Mouse (Mus musculus) hindbrain, embryonic 12.5 days (tissue): ENCODE data around the gene Ddx19b. TPM values are rescaled to one million over a fixed set of nuclear protein-coding genes. Genes with fewer than 3 reads are reported as not detected.
"Not testable (repeated sequence)": the region's sequence is repeated elsewhere in the genome, so short reads cannot be mapped to it uniquely, and the experiment has no call there.

Experiments
- ATAC-seq: fragments of 200-750 bp; cut with Nextera tagmentation; 2 replicates; pipeline ENCODE4 v1.8.0; 2017; ENCODE audit warnings: moderate TSS enrichment; ENCODE audit not compliant: low FRiP score
- H3K27ac ChIP-seq: fragments of 300-500 bp; sonication (generic); 2 replicates; pipeline ENCODE4 v1.5.1; 2016; ENCODE audit warnings: mild to moderate bottlenecking
- H3K27me3 ChIP-seq: fragments of 300-500 bp; sonication (generic); 2 replicates; pipeline ENCODE4 v1.6.1; 2016; ENCODE audit warnings: mild to moderate bottlenecking
- H3K36me3 ChIP-seq: fragments of 300-500 bp; sonication (generic); 2 replicates; pipeline ENCODE4 v1.6.1; 2016; ENCODE audit warnings: mild to moderate bottlenecking
- H3K4me1 ChIP-seq: fragments of 300-500 bp; sonication (generic); 2 replicates; pipeline ENCODE4 v1.6.1; 2016
- H3K4me2 ChIP-seq: fragments of 300-500 bp; sonication (generic); replicated peaks from 2 replicates; pipeline ENCODE4 v1.6.1; 2016; ENCODE audit warnings: mild to moderate bottlenecking
- H3K4me3 ChIP-seq: fragments of 300-500 bp; sonication (generic); 2 replicates; pipeline ENCODE4 v1.5.1; 2016; ENCODE audit warnings: mild to moderate bottlenecking
- H3K9ac ChIP-seq: fragments of 300-500 bp; sonication (generic); 2 replicates; pipeline ENCODE4 v1.6.1; 2016; ENCODE audit warnings: mild to moderate bottlenecking, moderate library complexity
- H3K9me3 ChIP-seq: fragments of 300-500 bp; sonication (generic); replicated peaks from 2 replicates; pipeline ENCODE4 v1.6.1; 2016; ENCODE audit warnings: mild to moderate bottlenecking
- WGBS: fragments of 180-500 bp; shearing (Covaris S2); methylation state at CpG from one replicate; pipeline ENCODE4 v1.1.7; 2016; 5-methylcytosine and 5-hydroxymethylcytosine counted together
- polyA plus RNA-seq: library from polyadenylated mRNA; unstranded; fragments of >200 nt; fragmentation: Nextera tagmentation; extraction: Ambion mirVana; gene quantifications from 2 replicates; pipeline ENCODE4 v1.2.1, GENCODE M21; 2016

Gene Ddx19b
- polyA plus RNA-seq, 1 experiment from 2014 or later: 9.5 TPM

DNA sequence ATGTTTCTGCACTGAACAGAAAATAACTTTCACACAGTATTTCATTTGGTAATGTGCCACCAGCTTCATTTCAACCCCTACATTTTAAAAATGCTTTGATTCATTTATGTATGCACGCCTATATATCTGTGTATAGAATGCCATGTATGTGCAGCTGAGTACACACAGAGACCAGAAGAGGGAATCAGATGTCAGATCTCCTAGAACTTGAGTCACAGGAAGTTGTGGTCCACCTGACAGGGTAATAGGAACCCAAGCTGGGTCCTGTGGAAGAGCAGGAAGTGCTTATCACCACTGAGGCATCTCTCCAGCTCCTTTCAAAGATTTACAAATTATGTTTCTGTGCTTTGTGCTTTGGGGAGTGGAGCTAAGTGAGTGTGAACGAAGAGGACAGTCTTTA, 50.2 kb downstream of the Ddx19b start:
- Histone ChIP-seq H3K4me2 (no peak overlapping the region), H3K9ac (no peak overlapping the region), H3K27ac (no peak overlapping the region), H3K4me3 (no peak overlapping the region), H3K27me3 (no peaks in the 10 kb centered on the region), H3K4me1 (no peaks in the 10 kb centered on the region), H3K36me3 (peaks cover 70% of the 10 kb centered on the region), H3K9me3 (no peaks in the 10 kb centered on the region)
- no peak for ATAC-seq
- 94% methylated on average over 2 of the region's 2 CpGs for WGBS

DNA sequence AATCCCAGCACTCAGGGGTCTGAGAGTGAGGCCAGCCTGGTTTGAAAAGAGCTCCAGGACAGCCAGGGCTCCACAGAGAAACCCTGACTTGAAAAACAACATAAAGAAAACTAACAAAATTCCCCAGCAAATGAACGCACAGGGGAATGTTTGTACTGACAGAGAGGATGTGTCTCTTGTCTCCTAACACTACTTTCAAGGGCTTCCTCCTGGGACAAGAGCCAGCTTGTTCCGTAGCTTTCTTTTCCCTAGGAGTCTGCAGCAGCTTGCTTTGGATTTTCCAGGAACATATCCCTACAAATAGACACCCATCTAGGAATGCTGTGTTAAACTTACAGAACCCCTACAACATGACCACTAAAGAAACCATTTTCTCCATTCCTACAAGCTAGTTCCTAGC, 53.6 kb downstream of the Ddx19b start:
- H3K9ac ChIP-seq, H3K9me3 ChIP-seq, ATAC-seq, H3K4me1 ChIP-seq, H3K27ac ChIP-seq, H3K4me3 ChIP-seq, H3K27me3 ChIP-seq, H3K4me2 ChIP-seq: not testable (repeated sequence)
- 92% methylated on average over 2 of the region's 2 CpGs for WGBS
- peaks cover 65% of the 10 kb centered on the region for H3K36me3 ChIP-seq

DNA sequence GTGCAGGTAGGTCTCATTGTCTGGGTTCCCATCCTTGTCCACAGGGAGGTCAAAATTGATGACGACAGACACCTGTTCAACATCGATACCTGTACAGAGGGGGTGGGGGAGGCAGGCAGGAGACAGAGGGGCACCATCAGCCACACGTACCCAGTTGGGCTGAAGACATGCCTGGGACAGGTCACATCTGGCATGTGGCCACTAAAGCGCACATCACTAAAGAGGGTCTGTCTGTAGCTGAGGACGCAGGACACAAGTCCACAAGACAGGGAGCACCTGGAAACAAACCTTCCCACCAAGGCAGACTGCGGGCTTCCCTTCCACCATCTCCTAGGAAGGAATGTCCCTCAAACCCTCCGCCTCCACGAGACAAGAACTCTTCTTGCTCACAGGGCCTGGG, 55.0 kb downstream of the Ddx19b start:
- H3K9ac ChIP-seq, H3K9me3 ChIP-seq, H3K4me2 ChIP-seq, H3K4me1 ChIP-seq, H3K27ac ChIP-seq, ATAC-seq, H3K27me3 ChIP-seq, H3K4me3 ChIP-seq: not testable (repeated sequence)
- H3K36me3 ChIP-seq: peaks cover 59% of the 10 kb centered on the region
- WGBS: 95% methylated on average over 8 of the region's 8 CpGs

DNA sequence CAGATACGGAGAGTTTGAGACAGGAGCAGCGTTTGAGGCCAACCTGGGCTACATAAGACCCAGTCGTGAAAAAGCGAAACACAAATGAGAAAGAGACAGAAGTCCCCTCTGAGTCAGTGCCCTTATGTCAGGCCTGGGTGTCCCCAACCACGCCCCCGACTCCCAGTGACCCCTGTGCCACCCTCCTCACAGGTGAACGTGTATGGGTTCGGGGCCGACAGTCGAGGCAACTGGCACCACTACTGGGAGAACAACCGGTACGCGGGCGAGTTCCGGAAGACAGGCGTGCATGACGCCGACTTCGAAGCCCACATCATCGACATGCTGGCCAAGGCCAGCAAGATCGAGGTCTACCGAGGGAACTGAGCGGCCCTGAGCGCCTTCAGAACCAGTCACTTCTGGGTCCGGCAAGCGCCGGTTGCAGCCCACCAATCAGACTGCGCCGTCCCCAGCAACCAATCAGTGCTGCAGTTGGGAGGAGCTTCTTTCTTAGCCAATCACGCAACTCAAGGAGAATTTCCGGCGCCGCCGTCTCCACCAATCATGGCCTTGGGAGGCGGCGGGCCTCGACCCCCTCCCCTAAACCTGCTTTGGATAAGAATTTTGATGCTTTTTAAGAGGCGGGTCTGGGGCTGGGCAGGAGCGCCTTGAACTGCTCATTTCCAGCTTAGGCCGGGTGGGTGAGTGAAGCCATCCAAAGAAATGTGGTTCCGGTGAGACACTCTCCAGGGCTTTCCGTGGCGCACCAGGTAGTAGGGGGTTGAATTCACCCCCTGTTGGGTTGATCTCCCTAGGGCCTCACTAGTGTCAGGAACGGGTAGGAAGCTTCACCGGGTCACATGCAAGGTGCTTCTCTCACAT, 61.4 kb downstream of the Ddx19b start:
- H3K4me1 ChIP-seq: peaks cover 8% of the 10 kb centered on the region
- no peaks in the 10 kb centered on the region for H3K27me3 ChIP-seq
- H3K27ac ChIP-seq: no peak overlapping the region
- no peaks in the 10 kb centered on the region for H3K9me3 ChIP-seq
- H3K9ac ChIP-seq: peak overlapping the region; percentile 63
- peak overlapping the region; percentile 76 for H3K4me2 ChIP-seq
- H3K4me3 ChIP-seq: peak overlapping the region; percentile 54
- peaks cover 40% of the 10 kb centered on the region for H3K36me3 ChIP-seq
- ATAC-seq: peak; percentile 98
- WGBS: 5% methylated on average over 45 of the region's 45 CpGs

DNA sequence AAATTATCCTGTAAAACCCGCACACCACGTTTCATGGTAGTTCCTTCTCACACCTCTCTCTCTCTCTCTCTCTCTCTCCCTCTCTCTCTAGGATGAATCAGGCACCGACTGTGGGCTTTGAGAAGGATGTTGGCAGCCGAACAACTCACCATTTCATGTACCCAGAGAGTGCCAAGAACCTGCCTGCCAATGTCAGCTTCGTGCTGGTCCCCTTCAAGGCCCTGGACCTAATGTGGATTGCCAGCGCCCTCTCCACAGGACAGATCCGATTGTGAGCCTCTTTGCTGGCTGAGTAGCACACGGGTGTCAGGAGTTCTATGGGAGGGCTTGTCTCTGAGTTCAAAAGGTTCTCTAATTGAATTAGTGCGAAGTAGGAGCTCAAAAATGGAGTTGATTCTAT, 64.2 kb downstream of the Ddx19b start:
- Histone ChIP-seq H3K36me3 (peaks cover 31% of the 10 kb centered on the region), H3K9me3 (no peaks in the 10 kb centered on the region), H3K27ac (no peak overlapping the region), H3K27me3 (no peaks in the 10 kb centered on the region), H3K4me1 (peaks cover 8% of the 10 kb centered on the region), H3K9ac (no peak overlapping the region), H3K4me2 (no peak overlapping the region), H3K4me3 (no peak overlapping the region)
- no peak for ATAC-seq
- 85% methylated on average over 9 of the region's 9 CpGs for WGBS

DNA sequence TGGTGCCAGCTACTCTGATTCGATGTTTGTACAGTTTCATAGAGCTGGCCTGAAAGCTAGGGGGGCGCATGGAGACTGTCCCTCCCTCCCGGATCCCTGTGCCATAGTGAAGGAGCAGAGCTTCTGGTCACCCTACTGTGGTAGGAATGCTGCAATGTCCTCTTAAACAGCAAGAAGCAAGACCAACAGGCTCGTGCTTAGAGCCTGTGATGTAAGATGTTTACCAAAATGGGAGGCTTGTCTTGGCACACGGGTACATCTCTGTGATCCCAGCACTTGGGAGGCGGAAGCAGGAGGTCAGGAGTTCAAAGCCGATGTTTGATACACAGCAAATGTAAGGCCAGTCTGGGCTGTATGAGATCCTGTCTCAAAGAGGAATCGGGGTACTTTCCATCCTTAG, 65.0 kb downstream of the Ddx19b start:
- no peak for ATAC-seq
- WGBS: 88% methylated on average over 8 of the region's 8 CpGs
- H3K27me3 ChIP-seq: no peaks in the 10 kb centered on the region
- no peak overlapping the region for H3K27ac ChIP-seq
- no peaks in the 10 kb centered on the region for H3K9me3 ChIP-seq
- H3K4me1 ChIP-seq: peaks cover 8% of the 10 kb centered on the region
- no peak overlapping the region for H3K9ac ChIP-seq
- peaks cover 35% of the 10 kb centered on the region for H3K36me3 ChIP-seq
- no peak overlapping the region for H3K4me3 ChIP-seq
- H3K4me2 ChIP-seq: no peak overlapping the region

DNA sequence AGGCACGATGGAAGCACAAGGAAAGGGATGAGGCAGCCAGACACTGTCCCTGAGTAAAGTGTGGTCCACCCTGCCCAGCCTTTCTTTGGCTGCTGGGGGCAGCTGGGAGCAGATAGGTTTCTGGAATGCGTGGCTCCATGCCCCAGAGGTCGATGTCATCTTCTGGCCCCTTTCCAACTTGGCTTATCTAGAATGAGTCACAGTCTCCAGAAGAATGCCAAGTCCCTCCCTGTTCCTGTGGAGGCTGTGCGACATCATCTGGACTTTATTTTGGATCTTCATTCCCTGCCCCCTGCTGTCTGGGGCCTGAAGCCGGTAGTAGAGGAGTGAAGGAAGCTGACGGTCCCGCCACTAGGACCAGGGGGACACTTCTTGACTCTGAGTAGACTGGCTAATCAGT, 66.0 kb downstream of the Ddx19b start:
- peaks cover 4% of the 10 kb centered on the region for H3K4me1 ChIP-seq
- H3K4me2 ChIP-seq: no peak overlapping the region
- peaks cover 35% of the 10 kb centered on the region for H3K36me3 ChIP-seq
- H3K27ac ChIP-seq: no peak overlapping the region
- H3K9me3 ChIP-seq: no peaks in the 10 kb centered on the region
- no peak overlapping the region for H3K4me3 ChIP-seq
- H3K27me3 ChIP-seq: no peaks in the 10 kb centered on the region
- no peak overlapping the region for H3K9ac ChIP-seq
- no peak for ATAC-seq
- 77% methylated on average over 7 of the region's 7 CpGs for WGBS

DNA sequence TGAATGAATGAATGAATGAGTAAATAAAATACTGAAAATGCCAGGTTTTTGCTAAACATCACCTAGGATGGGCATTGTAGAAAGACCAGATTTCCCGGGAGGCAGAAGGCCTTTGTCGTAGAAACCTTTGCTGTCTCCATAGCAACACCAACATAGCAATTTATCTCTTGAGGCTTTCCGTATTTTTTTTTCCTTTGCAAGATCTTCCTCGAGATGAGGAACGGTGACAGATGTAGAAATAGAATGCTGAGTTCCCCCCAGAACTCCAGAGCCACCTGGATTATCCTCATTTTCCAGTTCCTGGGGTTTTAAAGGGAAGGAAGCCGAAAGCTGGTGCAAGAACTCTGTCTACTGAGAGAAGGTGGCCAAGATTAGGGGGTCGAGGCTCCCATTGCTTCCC, 66.9 kb downstream of the Ddx19b start:
- Histone ChIP-seq H3K27ac (no peak overlapping the region), H3K9me3 (no peaks in the 10 kb centered on the region), H3K4me2 (no peak overlapping the region), H3K4me1 (no peaks in the 10 kb centered on the region), H3K9ac (no peak overlapping the region), H3K36me3 (peaks cover 42% of the 10 kb centered on the region), H3K27me3 (no peaks in the 10 kb centered on the region), H3K4me3 (no peak overlapping the region)
- WGBS: 80% methylated on average over 7 of the region's 7 CpGs
- no peak for ATAC-seq

DNA sequence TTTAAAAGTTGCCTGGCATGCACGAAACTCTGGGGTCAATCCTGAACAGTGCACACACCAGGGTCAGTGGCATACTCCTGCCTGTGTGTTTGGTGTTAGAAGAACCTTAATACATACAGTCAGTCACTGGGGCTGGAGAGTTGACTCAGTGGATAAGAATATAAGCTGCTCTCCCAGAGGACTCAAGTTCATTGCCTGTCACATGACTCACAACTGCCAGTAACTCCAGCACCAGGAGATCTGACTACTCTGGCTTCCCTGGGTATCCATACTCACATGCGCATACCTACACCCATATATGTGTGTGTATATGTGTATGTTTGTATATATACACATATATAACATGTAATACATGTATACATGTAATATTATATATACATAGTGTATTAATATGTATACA, 68.5 kb downstream of the Ddx19b start:
- Histone ChIP-seq H3K27ac (no peak overlapping the region), H3K36me3 (peaks cover 57% of the 10 kb centered on the region)
- WGBS: 98% methylated on average over 2 of the region's 2 CpGs

DNA sequence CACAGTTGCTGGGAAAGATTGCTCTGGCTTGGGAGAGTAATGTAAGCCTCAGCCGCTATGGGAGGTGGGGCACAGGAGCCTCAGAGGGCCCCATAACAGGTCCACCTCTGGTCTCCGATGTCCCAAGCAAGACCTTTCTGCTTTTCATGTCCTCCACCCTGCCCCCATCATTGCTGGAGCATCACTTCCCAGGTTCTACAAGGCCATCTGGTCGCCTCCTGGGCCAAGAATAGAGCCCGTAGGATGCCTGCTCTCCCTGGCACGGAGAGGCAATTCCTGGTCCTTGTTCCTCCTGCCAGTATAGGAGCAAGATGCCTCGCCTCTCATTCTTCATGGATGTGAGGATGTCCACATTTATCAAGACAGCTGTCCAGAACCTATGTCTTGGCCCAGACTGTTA, 71.6 kb downstream of the Ddx19b start:
- Histone ChIP-seq H3K27ac (no peak overlapping the region), H3K36me3 (peaks cover 54% of the 10 kb centered on the region), H3K9me3 (no peaks in the 10 kb centered on the region), H3K4me3 (no peak overlapping the region), H3K4me2 (no peak overlapping the region), H3K27me3 (no peaks in the 10 kb centered on the region), H3K9ac (no peak overlapping the region), H3K4me1 (0 out of 2 replicates have a peak, but pooled peaks cover 4% of the 10 kb centered on the region)
- WGBS: 89% methylated on average over 6 of the region's 6 CpGs
- no peak for ATAC-seq

More for the DNA sequence above, 68.5 kb downstream of the Ddx19b start:
- no peak for ATAC-seq
- no peak overlapping the region for H3K4me3 ChIP-seq
- H3K27me3 ChIP-seq: no peaks in the 10 kb centered on the region
- no peak overlapping the region for H3K4me2 ChIP-seq
- H3K9ac ChIP-seq: no peak overlapping the region
- no peaks in the 10 kb centered on the region for H3K9me3 ChIP-seq
- H3K4me1 ChIP-seq: no peaks in the 10 kb centered on the region

DNA sequence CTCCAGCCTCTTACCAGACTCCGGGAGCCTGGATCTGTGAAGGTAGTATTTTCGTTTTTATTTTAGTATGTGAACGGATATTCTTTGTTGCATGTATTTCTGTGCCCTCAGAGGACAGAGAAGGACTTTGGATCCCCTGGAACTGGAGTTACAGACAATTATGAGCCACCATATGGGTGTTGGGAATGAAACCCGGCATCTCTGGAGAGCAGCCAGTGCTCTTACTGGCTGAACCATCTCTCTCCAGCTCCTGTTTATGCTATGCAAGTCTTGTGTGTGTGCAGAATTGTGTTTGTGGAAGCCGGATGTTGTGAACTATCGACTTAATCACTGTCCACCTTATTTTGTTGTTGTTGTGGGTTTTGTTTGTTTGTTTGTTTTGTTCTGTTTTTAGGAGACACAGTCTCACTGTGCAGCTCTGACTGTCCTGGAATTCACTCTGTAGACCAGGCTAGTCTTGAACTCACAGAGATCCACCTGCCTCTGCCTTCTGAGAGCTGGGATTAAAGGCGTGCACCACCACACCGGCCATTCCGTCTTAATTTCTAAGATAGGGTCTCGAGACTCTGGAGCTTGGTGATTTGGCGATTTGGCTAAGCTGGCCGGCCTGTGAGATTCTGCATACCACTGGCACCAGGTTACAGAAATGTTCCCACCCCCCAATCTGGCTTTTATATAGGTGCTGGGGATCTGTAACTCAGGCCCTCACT, 72.3 kb downstream of the Ddx19b start:
- 95% methylated on average over 12 of the region's 12 CpGs for WGBS
- H3K36me3 ChIP-seq: peaks cover 53% of the 10 kb centered on the region

DNA sequence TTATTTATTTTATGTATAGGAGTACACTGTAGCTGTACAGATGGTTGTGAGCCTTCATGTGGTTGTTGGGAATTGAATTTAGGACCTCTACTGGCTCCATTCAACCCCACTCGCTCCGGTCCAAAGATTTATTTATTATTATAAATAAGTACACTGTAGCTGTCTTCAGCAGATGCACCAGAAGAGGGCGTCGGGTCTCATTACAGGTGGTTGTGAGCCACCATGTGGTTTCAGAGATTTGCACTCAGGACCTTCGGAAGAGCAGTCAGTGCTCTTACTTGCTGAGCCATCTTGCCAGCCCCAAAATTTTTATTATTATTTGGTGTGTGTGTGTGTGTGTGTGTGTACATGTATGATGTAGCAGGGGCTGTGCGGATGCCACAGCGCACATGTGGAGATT, 73.0 kb downstream of the Ddx19b start:
- WGBS: 92% methylated on average over 7 of the region's 7 CpGs
- H3K9ac ChIP-seq, H3K27me3 ChIP-seq, H3K27ac ChIP-seq, H3K4me3 ChIP-seq, H3K4me2 ChIP-seq, H3K9me3 ChIP-seq, ATAC-seq, H3K4me1 ChIP-seq: not testable (repeated sequence)
- peaks cover 52% of the 10 kb centered on the region for H3K36me3 ChIP-seq

More for the DNA sequence above, 72.3 kb downstream of the Ddx19b start:
- Histone ChIP-seq H3K9me3 (no peaks in the 10 kb centered on the region), H3K4me1 (0 out of 2 replicates have a peak, but pooled peaks cover 4% of the 10 kb centered on the region), H3K4me2 (no peak overlapping the region), H3K27me3 (no peaks in the 10 kb centered on the region), H3K4me3 (no peak overlapping the region), H3K27ac (no peak overlapping the region), H3K9ac (no peak overlapping the region)
- no peak for ATAC-seq
